Mouse (Mus musculus) cerebellum, adult (tissue): ENCODE data around the gene Fry.

ENCODE experiments used
- ATAC-seq: cut with Nextera tagmentation; 2 replicates; pipeline ENCODE4 v1.9.2; 2017; ENCODE audit warnings: mild to moderate bottlenecking, moderate library complexity, mixed read lengths; ENCODE audit not compliant: insufficient number of reproducible peaks, low FRiP score, low TSS enrichment

The Fry gene

GRCm38 (mm10) chr5:150426595-150426994, 308.1 kb downstream of the Fry start:
- no peak; the same call in 1 of the 2 replicates for ATAC-seq

GRCm38 (mm10) chr5:150431286-150431685, 312.8 kb downstream of the Fry start:
- no peak for ATAC-seq

GRCm38 (mm10) chr5:150432960-150433359, 314.5 kb downstream of the Fry start:
- no peak for ATAC-seq

GRCm38 (mm10) chr5:150436629-150437389, 318.4 kb downstream of the Fry start:
- ATAC-seq = peak; percentile 89

DNA sequence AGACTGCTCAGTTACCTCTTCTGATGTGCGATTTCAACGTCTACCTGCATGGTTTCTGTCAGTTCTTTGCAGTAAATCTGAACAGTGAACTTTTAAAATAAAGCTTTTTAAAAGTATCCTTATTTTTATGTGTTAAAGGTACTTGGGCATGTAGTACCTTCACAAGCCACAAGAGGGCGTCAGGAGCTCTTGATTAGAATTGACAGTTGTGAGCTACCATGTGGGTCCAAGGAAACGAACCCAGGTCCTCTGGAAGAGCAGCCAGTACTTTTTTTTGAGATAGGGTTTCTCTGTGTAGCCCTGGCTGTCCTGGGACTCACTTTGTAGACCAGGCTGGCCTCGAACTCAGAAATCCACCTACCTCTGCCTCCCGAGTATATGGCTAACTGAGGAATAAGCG, 323.2 kb downstream of the Fry start:
- ATAC-seq = no peak

- ATAC-seq = no peak
Observed at GRCm38 (mm10) chr5:150451281-150452003, 333.0 kb downstream of the Fry start.

- ATAC-seq = no peak
Observed at GRCm38 (mm10) chr5:150452004-150452626, 333.7 kb downstream of the Fry start.

GRCm38 (mm10) chr5:150452671-150453070, 334.2 kb downstream of the Fry start:
- no peak for ATAC-seq

DNA sequence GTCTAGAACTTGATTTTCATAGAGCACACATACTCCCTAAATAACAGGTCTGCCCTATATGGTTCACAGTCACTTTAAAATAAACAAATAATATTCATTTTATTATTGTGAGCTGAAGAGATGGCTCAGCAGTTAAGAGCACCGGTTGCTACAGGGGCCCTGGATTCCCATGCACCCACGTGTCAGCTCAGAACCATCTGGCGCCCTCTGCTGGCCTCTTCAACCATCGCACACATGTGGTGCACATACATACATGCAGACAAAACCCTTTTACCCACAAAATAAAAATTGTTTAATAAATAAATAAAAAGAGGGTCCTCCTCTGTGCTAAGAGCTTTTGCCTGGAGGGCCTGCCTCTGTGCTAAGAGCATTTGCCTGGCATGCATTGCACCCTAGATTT, 335.0 kb downstream of the Fry start:
- no peak for ATAC-seq

- no peak for ATAC-seq
Observed at GRCm38 (mm10) chr5:150457165-150457903, 338.9 kb downstream of the Fry start.

- ATAC-seq = no peak
Observed at GRCm38 (mm10) chr5:150457904-150458739, 339.7 kb downstream of the Fry start.

DNA sequence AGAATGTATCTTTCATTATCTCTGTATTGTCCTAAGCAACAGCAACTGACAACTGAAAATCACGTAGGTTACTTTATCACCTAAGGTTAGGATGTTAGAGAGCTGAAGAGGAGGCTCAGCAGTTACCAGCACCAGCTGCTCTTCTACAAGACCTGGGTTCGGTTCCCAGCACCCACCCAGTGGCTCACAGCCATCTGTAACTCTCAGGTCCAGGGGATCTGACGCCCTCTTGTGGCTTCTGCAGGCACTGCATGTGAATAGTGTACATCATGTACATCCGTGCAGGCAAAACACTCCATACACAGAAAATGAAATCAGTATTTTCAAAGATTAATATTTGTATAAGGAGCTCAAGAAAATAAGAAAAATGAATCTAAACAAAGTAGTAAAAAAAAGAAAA, 341.4 kb downstream of the Fry start:
- ATAC-seq = no peak

GRCm38 (mm10) chr5:150464721-150465120, 346.3 kb downstream of the Fry start:
- ATAC-seq = no peak

GRCm38 (mm10) chr5:150465218-150465617, 346.8 kb downstream of the Fry start:
- ATAC-seq = no peak

- ATAC-seq = peak; percentile 52; the same call in 1 of the 2 replicates
Observed at GRCm38 (mm10) chr5:150466132-150466531, 347.7 kb downstream of the Fry start.

GRCm38 (mm10) chr5:150468431-150468830, 350.0 kb downstream of the Fry start:
- ATAC-seq = no peak

- ATAC-seq = no peak
Observed at GRCm38 (mm10) chr5:150477364-150477763, 358.9 kb downstream of the Fry start.

DNA sequence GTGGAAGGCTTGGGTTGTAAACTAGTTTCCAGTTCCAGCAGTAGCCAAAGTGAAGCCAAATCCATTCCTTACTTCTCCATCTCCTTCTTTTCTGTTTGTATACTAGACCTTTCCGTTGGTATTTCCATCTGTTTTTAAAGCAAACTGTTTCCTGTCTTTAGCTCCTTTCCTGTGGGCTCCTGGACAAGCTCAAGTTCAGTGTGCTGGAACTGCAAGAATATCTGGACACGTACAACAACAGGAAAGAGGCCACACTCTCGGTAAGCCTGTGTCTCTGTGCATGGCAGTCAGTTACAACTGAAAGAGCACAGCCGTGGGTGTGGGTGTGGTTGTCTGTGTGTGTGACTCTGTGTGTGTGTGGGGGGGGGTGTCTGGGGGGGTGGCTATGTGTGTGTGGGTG, 360.2 kb downstream of the Fry start:
- ATAC-seq = no peak

DNA sequence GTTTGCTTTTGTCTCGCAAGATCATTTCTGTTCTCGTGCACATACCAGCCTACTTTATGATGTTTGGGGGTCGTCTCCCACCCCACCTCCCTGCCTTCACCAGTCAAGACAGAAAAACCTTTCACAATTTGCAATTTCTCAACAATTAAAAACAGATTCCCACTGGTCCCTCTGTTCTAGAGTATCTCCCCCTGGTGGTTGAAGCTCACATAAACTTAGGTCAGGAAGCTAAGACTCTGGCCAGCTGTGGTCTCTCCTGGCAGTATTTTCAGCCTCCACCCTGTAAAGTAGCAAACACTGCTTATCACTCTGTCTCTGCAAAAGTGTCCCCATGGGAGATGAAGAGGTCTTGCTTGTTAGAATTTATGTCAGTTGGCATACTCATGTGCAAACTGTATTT, 366.8 kb downstream of the Fry start:
- ATAC-seq = no peak

GRCm38 (mm10) chr5:150490285-150490684, 371.8 kb downstream of the Fry start:
- ATAC-seq = no peak
